Mouse (Mus musculus) lung, embryonic 16.5 days (tissue): ENCODE results near the gene Ctrc. TPM values are rescaled to one million over a fixed set of nuclear protein-coding genes. Genes with fewer than 3 reads are reported as not detected.

Experiments
- ATAC-seq: fragments of 200-750 bp; cut with Nextera tagmentation; 2 replicates; pipeline ENCODE4 v1.8.0; 2017; ENCODE audit warnings: low read depth, mild to moderate bottlenecking, moderate library complexity
- H3K27ac ChIP-seq: fragments of 300-500 bp; sonication (generic); 2 replicates; pipeline ENCODE4 v1.5.1; 2014; ENCODE audit warnings: mild to moderate bottlenecking, control low read depth, low read length
- H3K27me3 ChIP-seq: fragments of 300-500 bp; sonication (generic); 2 replicates; pipeline ENCODE4 v1.6.1; 2014; ENCODE audit warnings: low read depth, low read length, mixed read lengths; ENCODE audit not compliant: control insufficient read depth, insufficient read depth
- H3K36me3 ChIP-seq: fragments of 300-500 bp; sonication (generic); 2 replicates; pipeline ENCODE4 v1.6.1; 2014; ENCODE audit warnings: low read length; ENCODE audit not compliant: control insufficient read depth, insufficient read depth
- H3K4me1 ChIP-seq: fragments of 300-500 bp; sonication (generic); replicated peaks from 2 replicates; pipeline ENCODE4 v1.6.1; 2014; ENCODE audit warnings: low read length, mixed read lengths; ENCODE audit not compliant: control insufficient read depth, insufficient read depth
- H3K4me2 ChIP-seq: fragments of 300-500 bp; sonication (generic); 2 replicates; pipeline ENCODE4 v1.6.1; 2014; ENCODE audit warnings: low read depth, low read length, control low read depth
- H3K4me3 ChIP-seq: fragments of 300-500 bp; sonication (generic); 2 replicates; pipeline ENCODE4 v1.5.1; 2014; ENCODE audit warnings: mild to moderate bottlenecking, low read length, control low read depth
- H3K9ac ChIP-seq: fragments of 300-500 bp; sonication (generic); 2 replicates; pipeline ENCODE4 v1.6.1; 2014; ENCODE audit warnings: low read length, control low read depth
- H3K9me3 ChIP-seq: fragments of 300-500 bp; sonication (generic); 2 replicates; pipeline ENCODE4 v1.6.1; 2016; ENCODE audit warnings: low read length; ENCODE audit not compliant: control insufficient read depth
- WGBS: fragments of 180-500 bp; shearing (Covaris S2); extraction: QIAGEN DNeasy Blood & Tissue Kit; methylation state at CpG from one replicate; pipeline ENCODE4 v1.1.7; 2014; 5-methylcytosine and 5-hydroxymethylcytosine counted together
- polyA plus RNA-seq: library from polyadenylated mRNA; unstranded; fragments of >200 nt; fragmentation: Nextera tagmentation; extraction: Ambion mirVana; gene quantifications from 2 replicates; pipeline ENCODE4 v1.2.1, GENCODE M21; 2015

Gene Ctrc
- polyA plus RNA-seq, 1 experiment from 2014 or later = not detected

GRCm38 (mm10) chr4:141879074-141879473 lies 32.9 kb upstream of the Ctrc start:
- Histone ChIP-seq H3K9ac (no peak overlapping the region), H3K9me3 (no peaks in the 10 kb centered on the region), H3K36me3 (no peaks in the 10 kb centered on the region), H3K27me3 (no peaks in the 10 kb centered on the region; the same call in 1 of the 2 replicates), H3K27ac (peak overlapping the region; percentile 31), H3K4me3 (no peak overlapping the region), H3K4me2 (no peak overlapping the region), H3K4me1 (peaks cover 18% of the 10 kb centered on the region)
- 45% methylated on average over 4 of the region's 4 CpGs for WGBS
- no peak for ATAC-seq

DNA sequence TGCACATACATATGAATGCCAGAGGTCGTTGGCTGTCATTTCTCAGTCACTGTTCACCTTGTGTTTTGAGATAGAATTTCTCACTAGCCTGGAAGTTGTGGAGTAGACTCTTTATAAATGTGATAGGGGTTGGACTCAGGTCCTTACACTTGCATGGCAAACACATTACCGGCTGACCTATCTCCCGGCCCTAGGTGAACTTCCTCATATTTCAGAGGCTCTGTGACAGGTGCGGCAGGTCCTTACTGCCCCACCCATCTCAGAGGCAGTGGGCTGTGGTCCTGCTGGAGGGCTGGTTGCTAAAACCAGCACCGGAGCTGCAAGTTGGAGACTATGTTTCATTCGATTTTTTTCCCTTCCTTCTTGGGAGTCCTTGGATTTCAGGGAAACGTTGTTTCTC lies 32.5 kb upstream of the Ctrc start:
- Histone ChIP-seq H3K9me3 (no peaks in the 10 kb centered on the region), H3K36me3 (no peaks in the 10 kb centered on the region), H3K27ac (peak overlapping the region; percentile 31), H3K4me3 (no peak overlapping the region), H3K4me2 (no peak overlapping the region), H3K9ac (no peak overlapping the region), H3K4me1 (peaks cover 21% of the 10 kb centered on the region), H3K27me3 (no peaks in the 10 kb centered on the region; the same call in 1 of the 2 replicates)
- no peak for ATAC-seq
- WGBS = 31% methylated on average over 7 of the region's 7 CpGs

DNA sequence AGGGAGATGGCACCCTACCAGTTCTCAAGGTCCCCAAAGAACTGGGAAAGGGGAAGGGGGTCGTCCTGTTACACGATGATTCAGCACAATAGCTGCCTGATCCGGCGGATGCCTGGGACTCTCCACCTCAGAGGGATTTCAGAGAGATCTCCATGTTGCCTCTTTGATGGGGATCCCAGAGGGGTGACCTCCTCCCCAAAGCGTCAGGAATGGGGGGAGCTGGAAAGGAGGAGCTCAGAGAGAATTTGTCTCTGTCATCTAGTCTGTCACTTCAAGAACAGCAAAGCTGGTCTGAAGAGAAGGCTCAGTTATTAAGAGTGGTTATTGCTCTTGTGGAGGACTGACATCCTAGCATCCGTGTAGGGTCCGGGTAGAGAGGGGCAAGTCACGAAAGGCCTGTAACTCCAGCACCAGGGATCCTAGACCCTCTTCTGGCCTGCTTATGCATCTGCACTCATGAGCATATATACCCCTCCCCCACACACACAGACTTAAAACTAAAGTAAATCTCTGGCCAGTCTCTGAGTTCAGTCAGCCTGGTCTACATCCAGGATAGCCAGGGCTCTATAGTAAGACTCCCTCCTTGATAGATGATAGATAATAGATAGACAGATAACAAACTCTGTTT lies 29.4 kb upstream of the Ctrc start:
- Histone ChIP-seq H3K9ac (no peak overlapping the region), H3K27ac (no peak overlapping the region)
- ATAC-seq = no peak

GRCm38 (mm10) chr4:141874601-141875460 lies 28.7 kb upstream of the Ctrc start, which contains the start of gene Efhd2:
Gene Efhd2 (minus strand): TSS chr4:141874920.
- no peaks in the 10 kb centered on the region for H3K9me3 ChIP-seq
- peak; percentile 90 for ATAC-seq
- peak within 1 kb of the TSS; percentile 85 for H3K9ac ChIP-seq
- H3K4me2 ChIP-seq = peak within 1 kb of the TSS; percentile 66
- H3K4me3 ChIP-seq = peak within 1 kb of the TSS; percentile 77
- H3K36me3 ChIP-seq = no peaks in the 10 kb centered on the region
- H3K27ac ChIP-seq = peak within 1 kb of the TSS; percentile 68
- no peaks in the 10 kb centered on the region; the same call in 1 of the 2 replicates for H3K27me3 ChIP-seq
- H3K4me1 ChIP-seq = peaks cover 34% of the 10 kb centered on the region
- under 1% methylated on average over 60 of the region's 73 CpGs for WGBS

More for the DNA sequence above, 29.4 kb upstream of the Ctrc start:
- whole genome bisulfite sequencing = 6% methylated on average over 8 of the region's 8 CpGs
- Histone ChIP-seq H3K27me3 (no peaks in the 10 kb centered on the region; the same call in 1 of the 2 replicates), H3K36me3 (no peaks in the 10 kb centered on the region), H3K4me3 (peak overlapping the region; percentile 77; the same call in 1 of the 2 replicates), H3K9me3 (no peaks in the 10 kb centered on the region), H3K4me2 (peak overlapping the region; percentile 66), H3K4me1 (peaks cover 34% of the 10 kb centered on the region)

- peak overlapping the region; percentile 66 for H3K4me2 ChIP-seq
- no peaks in the 10 kb centered on the region for H3K9me3 ChIP-seq
- H3K36me3 ChIP-seq = no peaks in the 10 kb centered on the region
- peak overlapping the region; percentile 85 for H3K9ac ChIP-seq
- ATAC-seq = peak; percentile 1; the same call in 1 of the 2 replicates
- peaks cover 39% of the 10 kb centered on the region for H3K4me1 ChIP-seq
- peak overlapping the region; percentile 68 for H3K27ac ChIP-seq
- under 1% methylated on average over 19 of the region's 19 CpGs for WGBS
- H3K4me3 ChIP-seq = peak overlapping the region; percentile 77
- H3K27me3 ChIP-seq = no peaks in the 10 kb centered on the region; the same call in 1 of the 2 replicates
Observed at GRCm38 (mm10) chr4:141874111-141874600, 28.0 kb upstream of the Ctrc start.

- no peak for ATAC-seq
- H3K9ac ChIP-seq = peak overlapping the region; percentile 85
- 76% methylated on average over 9 of the region's 9 CpGs for WGBS
- H3K4me3 ChIP-seq = peak overlapping the region; percentile 77
- H3K9me3 ChIP-seq = no peaks in the 10 kb centered on the region
- H3K27me3 ChIP-seq = no peaks in the 10 kb centered on the region; the same call in 1 of the 2 replicates
- no peak overlapping the region for H3K27ac ChIP-seq
- no peaks in the 10 kb centered on the region for H3K36me3 ChIP-seq
- peak overlapping the region; percentile 66 for H3K4me2 ChIP-seq
- H3K4me1 ChIP-seq = peaks cover 45% of the 10 kb centered on the region
Observed at GRCm38 (mm10) chr4:141872977-141873376, 26.8 kb upstream of the Ctrc start.

DNA sequence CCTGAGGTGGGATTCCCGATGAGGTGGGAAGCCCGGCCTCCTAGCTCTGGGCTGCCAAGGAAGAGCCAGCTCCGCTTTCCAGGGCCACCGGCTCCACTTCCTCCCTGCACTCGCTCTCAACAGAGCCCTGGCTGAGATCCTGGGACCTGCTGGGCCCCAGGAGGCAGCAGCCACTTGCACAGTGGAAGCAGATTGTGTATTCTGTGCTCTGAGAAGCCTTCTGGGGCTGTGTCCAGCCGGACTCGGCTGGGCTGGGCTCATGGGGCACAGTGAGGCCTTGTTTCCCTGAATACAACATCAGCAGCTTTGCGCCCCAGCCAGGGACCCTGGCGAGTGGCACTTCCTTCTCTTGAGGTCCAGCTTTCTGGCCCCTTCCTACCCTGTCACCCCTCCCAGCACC lies 25.8 kb upstream of the Ctrc start:
- Histone ChIP-seq H3K9me3 (no peaks in the 10 kb centered on the region), H3K9ac (peak overlapping the region; percentile 51), H3K4me3 (peak overlapping the region; percentile 77), H3K27ac (peak overlapping the region; percentile 75), H3K4me2 (peak overlapping the region; percentile 66), H3K36me3 (no peaks in the 10 kb centered on the region), H3K27me3 (no peaks in the 10 kb centered on the region), H3K4me1 (peaks cover 56% of the 10 kb centered on the region)
- WGBS = 34% methylated on average over 9 of the region's 9 CpGs
- ATAC-seq = no peak

GRCm38 (mm10) chr4:141871333-141871725 lies 25.2 kb upstream of the Ctrc start:
- no peak overlapping the region for H3K9ac ChIP-seq
- 81% methylated on average over 3 of the region's 3 CpGs for WGBS
- no peak overlapping the region for H3K4me3 ChIP-seq
- no peaks in the 10 kb centered on the region for H3K36me3 ChIP-seq
- no peaks in the 10 kb centered on the region for H3K27me3 ChIP-seq
- no peak overlapping the region for H3K27ac ChIP-seq
- H3K9me3 ChIP-seq = no peaks in the 10 kb centered on the region
- peaks cover 61% of the 10 kb centered on the region for H3K4me1 ChIP-seq
- H3K4me2 ChIP-seq = peak overlapping the region; percentile 66; the same call in 1 of the 2 replicates
- no peak for ATAC-seq
